Mouse (Mus musculus): ENCODE measurements around the gene Olfr370.

DNA sequence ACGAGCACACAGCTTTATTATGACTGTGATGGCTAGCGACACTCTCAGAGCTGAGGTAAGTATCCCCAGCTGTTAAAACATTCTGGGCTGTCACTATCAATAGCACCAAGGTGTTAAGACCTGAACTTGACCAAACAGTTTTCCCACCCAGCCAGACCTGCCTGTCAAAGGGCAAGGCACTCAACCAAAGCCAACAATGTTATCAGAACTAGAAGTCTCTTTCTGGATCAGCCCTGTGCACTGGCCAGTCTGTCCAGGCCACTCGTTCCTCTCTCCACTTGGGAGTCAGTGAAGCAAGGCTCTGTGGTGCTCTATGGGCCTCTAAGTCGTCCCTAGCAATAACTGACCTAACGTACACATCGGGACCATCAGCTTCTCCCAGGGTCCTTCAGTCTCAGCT lies 52.1 kb downstream of the Olfr370 start:
- TF ChIP-seq POLR2A (IDR thresholded peaks at IDR 0.05; ENCODE audit: low read depth, low read length) (no peak), CTCF (IDR thresholded peaks at IDR 0.05; ENCODE audit: extremely low read depth, insufficient read depth, insufficient read length, insufficient replicate concordance) (no peak)
